Comparison of ENCODE assay signal across 9 mouse cellular contexts in genomic region chr2:105676909-105677433, GRCm38 (mm10). TPM values are rescaled to one million over a fixed set of nuclear protein-coding genes. Genes with fewer than 3 reads are reported as not detected.
DNase-seq lines count a peak whose midpoint lies in the region; ATAC-seq and TF ChIP-seq lines count a peak whose summit lies in the region.
"Had no signal": no experiment of that assay in that cellular context is flagged by ENCODE, and none has a peak within 500 bp of the region (broad histone marks: within the 10 kb centered on the region; RNA-seq: fewer than 3 reads in every experiment).

No protein-coding gene starts in this region.

- ATAC-seq in embryonic facial prominence, embryonic 13.5 days (ENCODE audit: insufficient number of reproducible peaks, insufficient read depth, low FRiP score, low TSS enrichment, low read depth) = no peak
- ATAC-seq in hindbrain, embryonic 16.5 days = no peak
- ATAC-seq in stomach, embryonic 15.5 days (ENCODE audit: insufficient read depth, low FRiP score, low read depth) = no peak
- ATAC-seq in cerebellum, adult (ENCODE audit: insufficient number of reproducible peaks, low FRiP score, low TSS enrichment) = no peak

- no peaks in the 10 kb centered on the region for H3K36me3 ChIP-seq in embryonic facial prominence, embryonic 13.5 days
- no peaks in the 10 kb centered on the region for H3K36me3 ChIP-seq in hindbrain, embryonic 16.5 days (ENCODE audit: control insufficient read depth, insufficient read depth, low read length)
- no peaks in the 10 kb centered on the region for H3K36me3 ChIP-seq in stomach, embryonic 15.5 days
- H3K36me3 ChIP-seq: lung, embryonic 15.5 days had no signal

- H3K9ac ChIP-seq in embryonic facial prominence, embryonic 13.5 days = no peak overlapping the region
- H3K9ac ChIP-seq in hindbrain, embryonic 16.5 days (ENCODE audit: low read depth, low read length) = peak overlapping the region; percentile 73
- H3K9ac ChIP-seq in stomach, embryonic 15.5 days = no peak overlapping the region

- H3K4me2 ChIP-seq in embryonic facial prominence, embryonic 13.5 days = peak overlapping the region; percentile 61
- H3K4me2 ChIP-seq in hindbrain, embryonic 16.5 days (ENCODE audit: low read length) = peak overlapping the region; percentile 57
- H3K4me2 ChIP-seq in stomach, embryonic 15.5 days = no peak overlapping the region

- no peak for TF ChIP-seq CTCF in layer of hippocampus, adult 2 months (conservative IDR thresholded peaks at IDR 0.05)

- WGBS in embryonic facial prominence, embryonic 13.5 days = under 1% methylated on average over 11 of the region's 11 CpGs
- under 1% methylated on average over 11 of the region's 11 CpGs for WGBS in hindbrain, embryonic 16.5 days
- WGBS in stomach, embryonic 15.5 days = 2% methylated on average over 11 of the region's 11 CpGs

- H3K27me3 ChIP-seq in embryonic facial prominence, embryonic 13.5 days = peaks cover 100% of the 10 kb centered on the region
- peaks cover 20% of the 10 kb centered on the region for H3K27me3 ChIP-seq in hindbrain, embryonic 16.5 days (replicated peaks; ENCODE audit: control insufficient read depth, insufficient read depth, low read length)
- peaks cover 93% of the 10 kb centered on the region for H3K27me3 ChIP-seq in stomach, embryonic 15.5 days (replicated peaks)

- H3K4me1 ChIP-seq in embryonic facial prominence, embryonic 13.5 days = peaks cover 44% of the 10 kb centered on the region
- peaks cover 6% of the 10 kb centered on the region for H3K4me1 ChIP-seq in hindbrain, embryonic 16.5 days (ENCODE audit: control insufficient read depth, insufficient read depth, low read depth, low read length)
- peaks cover 19% of the 10 kb centered on the region for H3K4me1 ChIP-seq in stomach, embryonic 15.5 days

- DNase-seq in layer of hippocampus, adult 2 months (ENCODE audit: low spot score in 2 of 2) = no peak
- no peak for DNase-seq in layer of hippocampus, postnatal 25 days (ENCODE audit: extremely low spot score in 1 of 2, low spot score in 1 of 2)
- DNase-seq in T-cell, adult 2 months (ENCODE audit: low spot score) = no peak

- peak overlapping the region; percentile 52 for H3K4me3 ChIP-seq in layer of hippocampus, adult 2 months
- H3K4me3 ChIP-seq in embryonic facial prominence, embryonic 13.5 days = peak overlapping the region; percentile 37
- H3K4me3 ChIP-seq in hindbrain, embryonic 16.5 days (ENCODE audit: low read length) = peak overlapping the region; percentile 50
- H3K4me3 ChIP-seq in stomach, embryonic 15.5 days (replicated peaks) = peak overlapping the region; percentile 16; the same call in 1 of the 2 replicates

- H3K9me3 ChIP-seq in embryonic facial prominence, embryonic 13.5 days = no peaks in the 10 kb centered on the region
- H3K9me3 ChIP-seq in hindbrain, embryonic 16.5 days (ENCODE audit: control insufficient read depth, low read length) = no peaks in the 10 kb centered on the region
- H3K9me3 ChIP-seq in stomach, embryonic 15.5 days = no peaks in the 10 kb centered on the region
- H3K9me3 ChIP-seq: lung, embryonic 15.5 days had no signal

- H3K27ac ChIP-seq in layer of hippocampus, adult 2 months = peak overlapping the region; percentile 88
- no peak overlapping the region for H3K27ac ChIP-seq in embryonic facial prominence, embryonic 13.5 days
- peak overlapping the region; percentile 81 for H3K27ac ChIP-seq in hindbrain, embryonic 16.5 days (ENCODE audit: low read depth, low read length)
- no peak overlapping the region for H3K27ac ChIP-seq in stomach, embryonic 15.5 days
- H3K27ac ChIP-seq: heart, adult 2 months; lung, embryonic 15.5 days had no signal

RNA-seq across cellular contexts. Expression of gene Pax6, which starts 8.3 kb away (rescaled TPM):
- 10 to 100 TPM; 10.5 to 13.5 TPM for total RNA-seq in layer of hippocampus, adult 2 months (2021)
- total RNA-seq in layer of hippocampus, postnatal 25 days (2021) = 1 to 10 TPM; 9.4 to 9.7 TPM
- 1.6 and 3.2 TPM in 2 replicates for polyA plus RNA-seq in embryonic facial prominence, embryonic 13.5 days (2015; fragmentation: Nextera tagmentation; extraction: Ambion mirVana)
- polyA plus RNA-seq in hindbrain, embryonic 16.5 days (2015; fragmentation: Nextera tagmentation; extraction: Ambion mirVana) = 40.7 and 43.8 TPM in 2 replicates
- polyA plus RNA-seq in stomach, embryonic 15.5 days (2015; fragmentation: Nextera tagmentation; extraction: Ambion mirVana) = 2.5 and 4.0 TPM in 2 replicates
- total RNA-seq: heart, adult 2 months had no signal
- polyA plus RNA-seq: heart, adult 2 months; lung, embryonic 15.5 days had no signal

Comparison
In these comparisons a context has a peak if more than half of its experiments do, and no peak if none do; other contexts are left out.
1. H3K27ac ChIP-seq: peak in layer of hippocampus, adult 2 months (single experiment) and hindbrain, embryonic 16.5 days (single experiment); none in embryonic facial prominence, embryonic 13.5 days (single experiment) and stomach, embryonic 15.5 days (single experiment).
2. Peak in every context shown above with its lines, with median percentiles within 50 percentile points of each other: H3K4me3 ChIP-seq.